Mouse (Mus musculus): ENCODE results near the gene Sv2a. TPM values are rescaled to one million over a fixed set of nuclear protein-coding genes. Genes with fewer than 3 reads are reported as not detected.

Sv2a gene
- polyA plus RNA-seq, 3 experiments from 2014 or later: 1.2 to 1.5 (median 1.4) TPM

Other genes with a start within 250 kb of the Sv2a start
- gene Plekho1, start 185.2 kb upstream of the Sv2a start, polyA plus RNA-seq (2017; shearing (Covaris generic)): 10 to 100 TPM; 10.3 to 27.1 (median 15.9) TPM
- 10 to 100 TPM; 21.2 to 23.9 (median 23.9) TPM for gene Vps45, start 122.7 kb upstream of the Sv2a start, polyA plus RNA-seq (2017; shearing (Covaris generic))
- 10 to 100 TPM in 1 of 3 experiments, 1 to 10 TPM in 2; 7.4 to 13.1 (median 9.9) TPM for gene Otud7b, start 76.6 kb upstream of the Sv2a start, polyA plus RNA-seq (2017; shearing (Covaris generic))
- 1 to 10 TPM; 1.8 to 2.6 (median 2.0) TPM for gene Mtmr11, start 19.1 kb upstream of the Sv2a start, polyA plus RNA-seq (2017; shearing (Covaris generic))
- 10 to 100 TPM; 53.4 to 82.6 (median 56.6) TPM for gene Sf3b4, start 8.8 kb upstream of the Sv2a start, polyA plus RNA-seq (2017; shearing (Covaris generic))
- gene Bola1, start 38.6 kb downstream of the Sv2a start, polyA plus RNA-seq (2017; shearing (Covaris generic)): 10 to 100 TPM; 23.4 to 36.1 (median 32.1) TPM
- 1 to 10 TPM in 1 of 3 experiments, not detected in 2; 1.4 TPM for gene Hist2h2ab, start 38.7 kb downstream of the Sv2a start, polyA plus RNA-seq (2017; shearing (Covaris generic))
- 10 to 100 TPM in 1 of 3 experiments, 1 to 10 TPM in 2; 7.4 to 11.6 (median 8.1) TPM for gene Hist2h2ac, start 39.7 kb downstream of the Sv2a start, polyA plus RNA-seq (2017; shearing (Covaris generic))
- 1 to 10 TPM in 2 of 3 experiments, under 1 TPM in 1; 0.38 to 2.2 (median 2.0) TPM for gene Hist2h2be, start 40.0 kb downstream of the Sv2a start, polyA plus RNA-seq (2017; shearing (Covaris generic))
- 1 to 10 TPM in 1 of 3 experiments, not detected in 2; 1.5 TPM for gene Hist2h3c2, start 58.0 kb downstream of the Sv2a start, polyA plus RNA-seq (2017; shearing (Covaris generic))
- 100 to 1,000 TPM in 1 of 3 experiments, 10 to 100 TPM in 2; 36.1 to 104 (median 53.6) TPM for gene Hist2h2aa2, start 59.1 kb downstream of the Sv2a start, polyA plus RNA-seq (2017; shearing (Covaris generic))
- 10 to 100 TPM in 2 of 3 experiments, 1 to 10 TPM in 1; 9.6 to 22.0 (median 11.1) TPM for gene Hist2h2aa1, start 64.3 kb downstream of the Sv2a start, polyA plus RNA-seq (2017; shearing (Covaris generic))
- not detected for gene Hist2h3c1, start 65.5 kb downstream of the Sv2a start, polyA plus RNA-seq (2017; shearing (Covaris generic))
- gene Hist2h4, start 82.2 kb downstream of the Sv2a start, polyA plus RNA-seq (2017; shearing (Covaris generic)): 1 to 10 TPM; 1.3 to 7.4 (median 5.9) TPM
- 10 to 100 TPM in 1 of 3 experiments, 1 to 10 TPM in 2; 4.8 to 44.5 (median 9.0) TPM for gene Hist2h3b, start 87.5 kb downstream of the Sv2a start, polyA plus RNA-seq (2017; shearing (Covaris generic))
- gene Hist2h2bb, start 88.6 kb downstream of the Sv2a start, polyA plus RNA-seq (2017; shearing (Covaris generic)): 10 to 100 TPM in 2 of 3 experiments, 1 to 10 TPM in 1; 5.7 to 28.2 (median 20.9) TPM
- gene Fcgr1, start 112.8 kb downstream of the Sv2a start, polyA plus RNA-seq (2017; shearing (Covaris generic)): under 1 TPM in 1 of 3 experiments, not detected in 2; 0.43 TPM